Mouse (Mus musculus) heart, adult 9 months (tissue): ENCODE measurements at regions not wholly inside any gene's neighbourhood (a gene's known extent, or its start where the extent isn't known, plus 50 kb on each side); places are given as distances from the start of the nearest gene placed in this dataset.

Experiments
- DNase-seq, 2 experiments: peaks; one replicate each; pipeline ENCODE4 v3.0.0; 2022; ENCODE audit warnings: low spot score in 2 of 2

DNA sequence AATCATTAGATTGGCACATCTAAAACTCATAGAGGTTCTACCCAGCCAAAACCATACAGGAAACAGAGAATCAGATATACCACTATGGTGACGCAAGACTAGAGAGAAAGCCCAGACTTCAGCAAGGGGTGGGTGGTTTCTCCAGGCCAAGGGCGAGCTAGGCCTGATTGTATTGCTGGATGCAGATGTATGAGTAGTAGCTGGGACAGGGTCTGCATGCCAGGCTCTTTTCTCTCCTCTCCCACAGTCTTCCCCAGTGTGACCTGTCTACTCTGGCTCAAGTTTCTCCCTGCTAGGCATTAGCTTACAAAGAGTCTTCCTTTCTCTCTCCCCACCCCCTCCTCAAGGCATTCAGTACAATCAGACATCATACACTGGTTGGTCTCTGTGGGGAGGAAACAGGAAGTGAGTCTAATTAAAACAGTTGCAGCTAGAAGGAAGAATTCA is 181.8 kb upstream of the Sesn3 start:
- no peak for DNase-seq

DNA sequence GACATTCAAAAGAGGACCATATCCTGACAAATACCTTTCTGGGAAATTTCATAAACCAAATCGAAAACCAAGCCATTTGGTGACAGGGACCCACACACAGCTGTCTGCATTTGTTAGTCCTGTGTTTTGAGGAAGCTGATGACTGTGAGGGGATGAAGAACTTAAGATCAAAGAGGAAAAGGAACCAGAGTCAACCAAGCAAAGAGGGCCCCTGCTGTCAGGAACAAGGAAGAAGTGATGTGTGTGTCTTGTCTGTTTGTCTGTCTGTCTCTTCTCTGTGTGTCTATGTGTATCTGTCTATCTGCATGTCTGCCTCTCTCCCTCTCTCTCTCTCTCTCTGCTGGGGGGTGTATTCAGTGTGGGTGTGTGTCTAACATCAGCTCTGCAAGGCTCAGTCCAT is 171.3 kb upstream of the Sesn3 start:
- no peak for DNase-seq

DNA sequence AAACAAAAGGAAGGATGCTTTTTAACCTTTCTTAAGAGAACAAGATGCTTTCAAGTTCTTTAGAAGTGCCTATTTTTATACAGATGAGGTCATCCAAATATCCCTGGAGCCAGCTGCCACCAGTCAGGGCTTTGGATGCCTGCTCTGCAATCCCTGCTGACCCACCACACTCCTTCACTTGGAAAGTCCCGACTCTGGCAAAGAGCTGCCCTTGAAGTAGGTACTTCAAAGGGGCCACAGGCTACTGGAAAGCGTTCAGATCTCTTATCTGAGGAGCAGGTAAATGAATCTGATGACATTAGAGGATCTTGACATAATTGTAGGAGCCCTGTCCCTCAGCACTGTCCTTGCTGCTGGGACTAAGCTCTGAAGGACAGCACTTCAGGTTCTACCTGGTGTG is 169.9 kb upstream of the Sesn3 start:
- DNase-seq = no peak

GRCm38 (mm10) chr9:14106371-14106770 is 168.5 kb upstream of the Sesn3 start:
- DNase-seq = no peak

DNA sequence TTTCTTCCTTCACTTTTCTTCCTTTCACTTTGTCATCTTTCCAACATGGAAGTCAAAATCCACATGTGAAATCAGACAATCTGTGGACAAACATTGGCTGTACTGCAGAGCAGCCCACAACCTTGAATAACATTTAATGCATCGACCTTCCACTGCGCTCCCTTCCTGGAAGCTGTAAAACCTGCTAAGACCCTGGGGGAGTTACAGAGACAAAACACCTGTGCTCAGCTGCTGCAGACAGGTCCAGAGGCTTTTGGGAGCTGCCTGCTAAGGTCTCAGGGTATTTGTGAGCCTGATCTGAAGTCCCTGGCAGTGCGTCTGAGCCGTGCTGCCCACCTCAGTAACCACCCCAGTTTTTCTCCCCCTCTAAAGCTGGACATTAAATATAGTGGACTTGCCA is 166.1 kb upstream of the Sesn3 start:
- no peak for DNase-seq

GRCm38 (mm10) chr9:14109492-14109891 is 165.4 kb upstream of the Sesn3 start:
- no peak for DNase-seq

GRCm38 (mm10) chr9:14111713-14112112 is 163.2 kb upstream of the Sesn3 start:
- no peak for DNase-seq

GRCm38 (mm10) chr9:14115521-14115920 is 159.3 kb upstream of the Sesn3 start:
- DNase-seq = no peak

DNA sequence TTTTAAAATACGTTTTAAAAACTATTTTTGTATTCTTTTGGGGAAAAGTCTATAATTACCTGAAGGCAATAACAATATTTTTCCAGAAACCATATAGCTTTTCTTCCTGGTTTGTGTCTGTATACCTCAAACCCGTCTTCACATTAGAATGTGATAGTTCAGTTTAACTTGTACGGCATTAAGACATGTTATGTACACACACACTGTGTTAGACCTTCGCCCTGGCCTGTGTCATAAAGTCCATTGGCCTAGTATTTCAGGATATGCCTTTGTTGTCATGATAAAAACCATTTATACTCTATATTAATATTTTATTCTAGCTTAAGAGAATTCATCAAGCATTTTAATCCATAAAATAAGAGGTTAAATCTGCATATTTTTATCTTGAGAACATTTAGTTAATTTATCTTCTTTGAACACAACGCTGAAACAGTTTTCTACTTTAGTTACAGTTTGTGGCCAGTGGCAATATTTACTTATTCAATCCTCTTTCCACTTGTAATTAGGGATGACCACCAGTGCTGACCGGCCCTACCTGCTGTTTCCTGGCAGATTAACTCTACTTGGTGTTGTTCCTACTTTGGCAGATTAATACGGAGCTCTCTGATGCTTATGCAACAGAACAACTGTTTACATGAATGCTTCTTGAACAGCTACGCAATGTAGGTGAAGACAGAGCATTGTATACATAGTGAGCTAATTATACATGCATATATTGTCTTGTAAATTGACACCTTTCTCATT is 158.6 kb upstream of the Sesn3 start:
- no peak for DNase-seq

- no peak for DNase-seq
Measured at GRCm38 (mm10) chr9:14133372-14133771, 141.5 kb upstream of the Sesn3 start.

DNA sequence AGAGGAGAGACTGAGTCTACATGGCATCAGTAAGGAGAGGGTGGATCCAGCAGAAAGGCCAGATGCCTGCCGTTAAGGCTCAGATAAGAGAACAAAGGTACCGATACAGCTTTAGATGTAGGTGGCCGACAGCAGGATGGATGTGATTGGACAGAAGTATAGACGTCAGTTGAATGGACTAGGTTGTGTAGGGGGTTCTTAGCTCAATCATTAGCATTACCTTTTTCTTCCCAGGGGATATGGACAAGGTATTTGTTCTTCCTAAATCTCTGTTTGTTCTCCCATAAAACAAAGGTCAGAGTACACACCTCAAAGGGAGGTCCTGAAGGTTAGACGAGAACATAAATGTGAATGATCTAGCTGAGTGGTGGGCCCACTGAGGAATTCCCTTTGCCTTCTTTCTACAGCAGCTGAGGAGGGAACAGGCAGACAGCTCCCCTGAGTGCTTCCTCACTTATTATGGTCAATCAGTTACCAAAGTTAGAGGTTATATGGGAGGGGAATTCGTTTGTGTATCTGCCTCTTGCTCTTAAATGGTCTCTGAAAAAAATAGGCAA is 139.9 kb upstream of the Sesn3 start:
- no peak for DNase-seq

- DNase-seq = no peak
Measured at GRCm38 (mm10) chr9:14141321-14141720, 133.5 kb upstream of the Sesn3 start.

GRCm38 (mm10) chr9:14143988-14144387 is 130.9 kb upstream of the Sesn3 start:
- no peak for DNase-seq

DNA sequence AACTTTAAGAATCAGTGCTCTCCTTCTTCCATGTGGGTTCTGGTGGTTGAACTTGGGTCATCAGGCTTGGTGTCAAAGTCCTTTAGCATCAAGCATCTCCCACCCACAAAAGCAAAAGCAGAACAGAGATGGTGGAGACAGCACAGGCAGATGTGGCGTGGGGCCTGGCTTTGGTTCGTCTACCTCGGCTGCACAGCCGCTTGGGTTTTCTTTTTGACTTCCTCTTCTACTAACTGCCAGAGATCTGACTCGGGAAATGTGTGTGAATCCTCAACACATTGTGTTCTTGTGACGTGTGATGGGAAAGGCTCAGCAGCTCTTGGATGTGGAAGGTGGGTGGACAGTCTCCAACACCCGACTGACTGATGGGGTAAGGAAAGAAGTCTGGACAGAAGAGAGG is 127.8 kb upstream of the Sesn3 start:
- DNase-seq = peak; percentile 17 to 44

DNA sequence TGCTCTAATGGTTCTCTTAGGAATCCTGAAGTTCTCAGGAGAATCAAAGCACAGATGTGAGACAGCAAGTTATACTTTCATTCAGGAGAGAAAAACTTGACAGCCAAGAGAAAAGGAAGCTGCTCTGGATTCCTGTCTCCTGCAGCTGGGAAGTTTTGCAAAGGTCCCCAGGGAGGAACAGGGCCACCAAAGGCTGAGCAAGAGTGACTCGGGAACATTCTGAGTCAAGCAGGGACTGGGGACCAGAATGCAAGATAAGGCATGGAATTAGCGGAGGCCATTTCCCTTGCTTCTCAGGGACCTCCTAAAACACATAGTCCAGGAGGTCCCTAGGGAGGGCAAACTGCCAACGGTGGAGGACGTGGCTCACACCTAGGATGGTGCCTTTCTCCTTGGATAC is 127.1 kb upstream of the Sesn3 start:
- DNase-seq = peak; percentile 67 to 77

- DNase-seq = no peak
Measured at GRCm38 (mm10) chr9:14150288-14150687, 124.6 kb upstream of the Sesn3 start.

DNA sequence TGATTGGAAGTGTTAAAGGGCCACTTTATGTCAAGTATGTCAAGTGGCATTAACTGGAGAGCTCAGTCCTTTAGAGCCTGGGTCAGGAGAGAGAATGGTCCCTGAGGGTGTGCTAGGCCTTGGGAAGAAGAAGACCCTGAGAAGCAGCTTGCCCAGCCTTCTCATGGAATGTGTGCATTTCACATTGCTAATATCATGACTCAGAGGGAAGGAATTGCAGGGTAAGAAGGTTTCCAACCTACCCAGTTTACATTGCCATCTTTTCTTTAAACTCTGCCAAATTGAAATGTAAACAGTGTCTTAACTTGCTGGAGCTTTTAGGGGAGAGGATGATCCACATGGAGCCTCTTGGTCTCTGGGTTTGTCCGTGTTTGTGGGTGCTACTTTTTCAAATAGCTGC is 117.9 kb upstream of the Sesn3 start:
- DNase-seq = no peak

DNA sequence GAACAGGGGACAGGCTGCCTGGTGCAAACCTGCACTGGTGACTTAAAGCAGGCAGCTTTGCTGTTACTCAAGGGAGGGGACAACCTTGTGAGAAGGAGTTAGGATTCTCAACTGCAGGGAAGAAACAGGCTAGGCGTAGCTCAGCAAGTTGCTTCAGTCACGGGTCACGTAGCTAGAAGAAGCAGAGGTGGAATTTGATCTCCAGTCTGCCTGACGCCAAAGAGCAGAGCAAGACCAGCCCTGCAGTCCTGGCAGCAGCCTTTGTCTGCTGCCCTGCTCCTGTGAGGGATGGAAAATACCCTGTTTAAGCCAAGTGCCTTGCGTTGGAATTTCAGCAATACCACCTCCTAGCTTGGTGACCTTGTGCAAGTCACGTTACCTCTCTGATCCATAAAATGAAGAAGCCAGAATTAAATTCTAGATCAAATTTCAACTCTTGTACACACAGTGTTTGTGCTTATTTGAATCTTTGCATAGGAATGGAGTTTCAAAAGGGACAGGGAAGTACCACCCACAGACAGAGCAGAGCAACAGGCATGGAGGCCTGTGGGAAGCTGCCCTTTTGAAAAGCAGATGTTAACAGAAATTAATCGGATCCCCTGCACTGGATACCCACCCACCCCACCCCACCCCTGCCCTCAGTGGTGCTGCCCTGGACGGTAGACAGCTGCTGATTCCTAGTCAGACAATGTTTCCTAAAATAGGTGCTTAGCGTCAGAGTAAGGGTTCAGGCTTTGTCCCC is 116.6 kb upstream of the Sesn3 start:
- no peak for DNase-seq

- no peak for DNase-seq
Measured at GRCm38 (mm10) chr9:14160207-14160606, 114.7 kb upstream of the Sesn3 start.

GRCm38 (mm10) chr9:14171589-14172240 is 103.2 kb upstream of the Sesn3 start:
- DNase-seq = no peak

GRCm38 (mm10) chr9:14173631-14174323 is 101.1 kb upstream of the Sesn3 start:
- peak in 1 of 2 experiments; percentile 70 for DNase-seq
